Mouse (Mus musculus) macrophage (primary cell): Measurements from ENCODE around the gene Sept3. TPM values are rescaled to one million over a fixed set of nuclear protein-coding genes. Genes with fewer than 3 reads are reported as not detected.

Source experiments
- H3K27ac ChIP-seq: fragments of 350-480 bp; formaldehyde crosslinking; 2 replicates; pipeline ENCODE4 v1.9.0; 2021
- H3K36me3 ChIP-seq: fragments of 350-480 bp; formaldehyde crosslinking; 2 replicates; pipeline ENCODE4 v1.9.0; 2021; ENCODE audit errors: inconsistent target
- H3K4me3 ChIP-seq: fragments of 350-480 bp; formaldehyde crosslinking; 2 replicates; pipeline ENCODE4 v1.9.0; 2021; ENCODE audit errors: inconsistent target
- H3K79me2 ChIP-seq: fragments of 350-480 bp; formaldehyde crosslinking; 2 replicates; pipeline ENCODE4 v1.9.0; 2021; ENCODE audit errors: inconsistent target
- WGBS: methylation state at CpG from one replicate; pipeline ENCODE4 v1.1.7; 2026; ENCODE audit warnings: inconsistent platforms; ENCODE audit not compliant: missing documents; 5-methylcytosine and 5-hydroxymethylcytosine counted together
- polyA plus RNA-seq: library from polyadenylated mRNA; stranded (reverse); fragments of 250-400 nt; gene quantifications from 3 replicates; pipeline ENCODE4 v1.2.4, GENCODE M21; 2018; ENCODE audit warnings: inconsistent platforms

Sept3 gene
- polyA plus RNA-seq, 1 experiment from 2014 or later, result 0.17 TPM

GRCm38 (mm10) chr15:82251579-82251978, 23.1 kb upstream of the Sept3 start:
- Histone ChIP-seq H3K4me3 (no peak overlapping the region), H3K36me3 (no peaks in the 10 kb centered on the region), H3K27ac (no peak overlapping the region), H3K79me2 (no peaks in the 10 kb centered on the region)
- 79% methylated on average over 3 of the region's 3 CpGs for WGBS

- Histone ChIP-seq H3K36me3 (no peaks in the 10 kb centered on the region), H3K79me2 (no peaks in the 10 kb centered on the region), H3K27ac (no peak within 1 kb of the TSS), H3K4me3 (no peak within 1 kb of the TSS)
- WGBS, result 84% methylated on average over 6 of the region's 6 CpGs
Observed at GRCm38 (mm10) chr15:82252097-82252496, 22.6 kb upstream of the Sept3 start, which contains the start of gene 1500009C09Rik. Gene 1500009C09Rik (plus strand): TSS chr15:82252397.

GRCm38 (mm10) chr15:82255248-82255647, 19.4 kb upstream of the Sept3 start:
- WGBS, result 58% methylated on average over 4 of the region's 4 CpGs
- Histone ChIP-seq H3K27ac (no peak overlapping the region), H3K36me3 (no peaks in the 10 kb centered on the region), H3K4me3 (no peak overlapping the region), H3K79me2 (no peaks in the 10 kb centered on the region)

DNA sequence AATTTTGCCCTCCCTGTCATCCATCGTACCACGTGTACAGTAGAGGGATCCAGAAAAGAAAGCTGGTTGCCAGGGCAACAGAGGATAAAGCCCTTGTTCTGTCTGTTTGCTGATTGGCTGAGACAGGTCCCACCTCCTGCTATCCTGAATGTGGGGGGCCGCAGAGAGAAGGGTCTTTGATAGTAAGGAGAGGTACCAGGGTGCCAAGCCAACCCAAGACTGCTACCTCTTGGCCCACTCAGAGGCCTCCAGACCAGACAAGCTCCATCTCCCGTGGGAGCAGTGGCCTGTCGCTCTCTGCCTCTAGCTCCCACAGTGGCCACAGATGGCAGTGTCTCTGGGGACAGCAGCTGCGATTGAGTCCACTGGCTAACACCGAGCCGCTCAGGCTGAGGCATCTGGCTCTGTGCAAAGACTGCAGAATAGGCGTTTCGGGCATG, 18.7 kb upstream of the Sept3 start:
- Histone ChIP-seq H3K36me3 (no peaks in the 10 kb centered on the region), H3K79me2 (no peaks in the 10 kb centered on the region)
- 55% methylated on average over 10 of the region's 10 CpGs for WGBS

GRCm38 (mm10) chr15:82259510-82259909, 15.2 kb upstream of the Sept3 start:
- 10% methylated on average over 16 of the region's 16 CpGs for WGBS
- Histone ChIP-seq H3K36me3 (no peaks in the 10 kb centered on the region), H3K4me3 (no peak overlapping the region), H3K79me2 (no peaks in the 10 kb centered on the region), H3K27ac (no peak overlapping the region)

More for the DNA sequence above, 18.7 kb upstream of the Sept3 start:
- Histone ChIP-seq H3K4me3 (no peak overlapping the region), H3K27ac (no peak overlapping the region)

GRCm38 (mm10) chr15:82266356-82266755, 8.3 kb upstream of the Sept3 start:
- Histone ChIP-seq H3K36me3 (no peaks in the 10 kb centered on the region), H3K27ac (no peak overlapping the region), H3K4me3 (no peak overlapping the region), H3K79me2 (no peaks in the 10 kb centered on the region)
- WGBS, result 3% methylated on average over 6 of the region's 6 CpGs

- Histone ChIP-seq H3K79me2 (no peaks in the 10 kb centered on the region), H3K36me3 (no peaks in the 10 kb centered on the region), H3K4me3 (no peak overlapping the region), H3K27ac (no peak overlapping the region)
- 80% methylated on average over 3 of the region's 3 CpGs for WGBS
Observed at GRCm38 (mm10) chr15:82268185-82268584, 6.5 kb upstream of the Sept3 start.

DNA sequence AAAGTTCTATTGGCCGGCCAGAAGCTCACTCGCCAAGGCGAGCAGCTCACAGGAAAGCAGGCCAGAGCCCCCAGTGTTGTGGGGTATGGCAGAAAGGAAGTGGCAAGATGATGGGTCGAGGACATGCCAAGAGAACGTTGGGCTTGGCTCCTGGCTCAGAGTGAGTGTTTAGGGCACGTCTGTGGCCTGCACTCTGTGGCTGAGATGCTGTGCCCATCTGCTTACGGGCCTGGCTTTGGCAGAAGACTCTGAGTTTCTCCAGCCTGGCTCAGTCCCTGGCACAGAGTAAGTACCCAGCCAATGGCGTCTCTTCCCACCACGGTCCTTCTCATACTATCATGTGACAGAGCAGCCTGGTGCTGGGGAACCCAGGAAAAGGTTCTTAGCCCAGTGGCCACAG, 5.9 kb upstream of the Sept3 start:
- H3K36me3 ChIP-seq, result no peaks in the 10 kb centered on the region
- H3K4me3 ChIP-seq, result no peak overlapping the region
- WGBS, result 41% methylated on average over 9 of the region's 9 CpGs
- no peak overlapping the region for H3K27ac ChIP-seq
- no peaks in the 10 kb centered on the region for H3K79me2 ChIP-seq

GRCm38 (mm10) chr15:82271201-82271600, 3.5 kb upstream of the Sept3 start:
- Histone ChIP-seq H3K27ac (no peak overlapping the region), H3K79me2 (no peaks in the 10 kb centered on the region), H3K4me3 (no peak overlapping the region), H3K36me3 (no peaks in the 10 kb centered on the region)
- 12% methylated on average over 5 of the region's 5 CpGs for WGBS

- Histone ChIP-seq H3K79me2 (no peaks in the 10 kb centered on the region), H3K36me3 (no peaks in the 10 kb centered on the region), H3K4me3 (no peak overlapping the region), H3K27ac (no peak overlapping the region)
- 83% methylated on average over 6 of the region's 6 CpGs for WGBS
Observed at GRCm38 (mm10) chr15:82272295-82272694, 2.4 kb upstream of the Sept3 start.

GRCm38 (mm10) chr15:82274927-82275901, 521 bp downstream of the Sept3 start:
- 2% methylated on average over 80 of the region's 86 CpGs for WGBS
- no peaks in the 10 kb centered on the region for H3K36me3 ChIP-seq
- no peaks in the 10 kb centered on the region for H3K79me2 ChIP-seq
- H3K27ac ChIP-seq, result no peak overlapping the region
- H3K4me3 ChIP-seq, result no peak overlapping the region

GRCm38 (mm10) chr15:82277591-82277990, 2.9 kb downstream of the Sept3 start:
- Histone ChIP-seq H3K4me3 (no peak overlapping the region), H3K36me3 (no peaks in the 10 kb centered on the region), H3K27ac (no peak overlapping the region), H3K79me2 (no peaks in the 10 kb centered on the region)
- 20% methylated on average over 5 of the region's 5 CpGs for WGBS

DNA sequence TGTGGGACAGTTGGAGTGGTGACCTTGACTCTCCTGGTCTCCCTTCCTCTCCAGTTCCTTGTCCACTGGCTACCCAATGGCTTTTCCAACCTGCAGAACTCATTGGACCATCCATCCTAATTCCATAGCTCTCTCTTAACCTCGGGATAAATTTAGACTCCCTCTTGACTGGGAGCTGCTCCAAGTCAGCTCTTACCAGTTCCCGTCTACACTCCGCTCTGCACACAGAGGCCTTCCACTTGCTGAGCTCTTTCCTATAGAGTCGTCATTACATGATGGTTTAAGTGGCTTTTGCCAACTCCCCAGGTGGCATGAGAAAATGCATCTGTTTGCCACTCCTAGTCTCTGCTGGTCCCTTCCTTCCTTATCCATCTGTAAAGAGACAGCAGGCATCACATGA, 5.9 kb downstream of the Sept3 start:
- Histone ChIP-seq H3K4me3 (no peak overlapping the region), H3K36me3 (no peaks in the 10 kb centered on the region), H3K27ac (no peak overlapping the region), H3K79me2 (no peaks in the 10 kb centered on the region)
- WGBS, result 75% methylated on average over 4 of the region's 4 CpGs

- WGBS, result 71% methylated on average over 12 of the region's 12 CpGs
Observed at GRCm38 (mm10) chr15:82286157-82286556, 11.5 kb downstream of the Sept3 start.

DNA sequence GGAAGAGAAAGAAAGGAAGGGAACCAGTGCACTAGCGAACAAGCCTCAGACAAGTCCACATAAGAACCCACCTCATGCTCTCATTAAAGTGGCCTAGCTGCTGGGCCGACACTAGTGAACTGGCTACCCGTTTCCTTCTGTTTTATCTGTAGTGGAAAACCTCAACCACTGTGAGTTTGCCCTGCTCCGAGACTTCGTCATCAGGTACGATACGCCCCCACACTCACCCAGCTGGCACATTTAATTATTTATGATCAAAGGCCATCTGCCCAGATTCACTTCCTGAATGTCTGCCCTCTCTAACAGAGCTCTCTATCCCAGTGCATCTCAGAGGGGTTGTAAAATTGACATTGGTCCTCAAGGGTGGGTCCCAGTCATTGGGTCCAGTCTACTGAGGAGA, 15.6 kb downstream of the Sept3 start:
- Histone ChIP-seq H3K4me3 (no peak overlapping the region), H3K36me3 (no peaks in the 10 kb centered on the region), H3K79me2 (no peaks in the 10 kb centered on the region), H3K27ac (no peak overlapping the region)
- 53% methylated on average over 7 of the region's 7 CpGs for WGBS

More at GRCm38 (mm10) chr15:82286157-82286556, 11.5 kb downstream of the Sept3 start:
- no peaks in the 10 kb centered on the region for H3K79me2 ChIP-seq
- no peak overlapping the region for H3K4me3 ChIP-seq
- H3K27ac ChIP-seq, result no peak overlapping the region
- no peaks in the 10 kb centered on the region for H3K36me3 ChIP-seq
